Mouse (Mus musculus): ENCODE measurements at regions not wholly inside any gene's neighbourhood (a gene's known extent, or its start where the extent isn't known, plus 50 kb on each side); places are given as distances from the start of the nearest gene placed in this dataset.

GRCm38 (mm10) chr16:24341736-24342135, 51.6 kb upstream of the Lpp start:
- DNase-seq, result no peak

DNA sequence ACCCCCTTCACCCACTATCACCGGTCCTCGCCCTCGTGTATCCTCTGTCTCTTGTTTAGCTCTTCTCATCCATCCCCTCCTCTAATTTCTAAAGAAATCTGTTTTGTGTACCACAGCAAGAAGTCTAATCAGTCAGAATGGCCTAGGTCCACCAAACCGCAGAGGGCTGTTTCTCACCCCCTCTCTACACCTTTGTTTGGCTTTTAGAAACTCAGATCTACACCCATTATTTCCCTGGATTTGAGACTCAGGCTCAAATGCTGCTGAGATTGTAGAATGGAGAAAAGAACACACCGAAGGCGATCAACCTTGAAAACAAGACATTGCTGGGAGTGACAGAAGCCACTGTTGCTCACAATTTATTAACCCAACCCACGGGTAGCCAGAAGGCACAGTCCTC, 52.7 kb upstream of the Lpp start:
- no peak for DNase-seq

- DNase-seq, result no peak
Observed at GRCm38 (mm10) chr16:24339320-24340265, 53.7 kb upstream of the Lpp start.

DNA sequence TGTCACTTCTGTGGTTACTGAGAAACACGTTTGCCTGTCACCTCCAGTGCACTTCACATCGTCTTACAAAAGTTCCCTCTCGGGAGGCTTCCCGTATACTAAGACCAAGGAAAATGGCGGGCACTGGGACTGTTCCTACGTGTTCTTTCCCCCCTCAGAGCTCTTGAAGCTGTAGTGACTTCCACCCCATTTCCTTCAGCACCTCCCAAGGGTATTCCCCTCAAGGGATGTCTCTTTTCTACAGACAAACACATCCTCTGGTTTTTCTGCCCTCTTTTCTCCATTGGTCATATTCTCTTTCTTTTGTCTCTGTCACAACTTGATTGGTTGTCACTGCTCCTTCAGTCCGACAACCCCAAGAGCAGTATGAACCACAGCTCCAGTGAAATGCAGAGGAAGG, 54.9 kb upstream of the Lpp start:
- no peak for DNase-seq

- DNase-seq, result no peak
Observed at GRCm38 (mm10) chr16:24334389-24334788, 58.9 kb upstream of the Lpp start.

DNA sequence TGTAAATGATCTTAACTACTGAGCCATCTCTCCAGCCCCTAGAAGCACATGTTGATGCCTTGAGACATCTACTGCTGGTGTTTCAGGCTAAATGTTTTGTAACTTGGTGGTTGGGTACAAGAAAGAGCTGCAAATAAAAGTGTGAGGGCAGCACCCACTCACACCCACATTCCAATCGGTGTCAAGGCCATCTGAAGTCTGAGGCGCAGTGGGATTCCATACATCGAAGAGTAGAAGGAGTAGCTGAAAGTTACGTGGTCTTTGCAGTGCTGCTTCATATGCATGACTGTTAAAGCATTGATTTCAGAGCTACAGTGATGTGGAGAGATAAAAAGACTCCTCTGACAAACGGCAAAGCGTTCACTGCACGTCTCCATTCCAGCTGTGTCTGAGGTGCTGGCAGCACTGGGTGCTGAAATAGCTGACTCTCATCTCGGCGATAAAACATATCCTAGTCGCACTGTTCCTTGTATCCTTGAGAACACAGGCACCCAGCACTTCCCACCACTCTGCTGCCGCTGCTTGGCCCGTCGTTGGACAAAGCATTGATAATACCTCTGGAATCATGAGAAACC, 61.8 kb upstream of the Lpp start:
- no peak for DNase-seq

GRCm38 (mm10) chr16:24326571-24326970, 66.7 kb upstream of the Lpp start:
- no peak for DNase-seq

DNA sequence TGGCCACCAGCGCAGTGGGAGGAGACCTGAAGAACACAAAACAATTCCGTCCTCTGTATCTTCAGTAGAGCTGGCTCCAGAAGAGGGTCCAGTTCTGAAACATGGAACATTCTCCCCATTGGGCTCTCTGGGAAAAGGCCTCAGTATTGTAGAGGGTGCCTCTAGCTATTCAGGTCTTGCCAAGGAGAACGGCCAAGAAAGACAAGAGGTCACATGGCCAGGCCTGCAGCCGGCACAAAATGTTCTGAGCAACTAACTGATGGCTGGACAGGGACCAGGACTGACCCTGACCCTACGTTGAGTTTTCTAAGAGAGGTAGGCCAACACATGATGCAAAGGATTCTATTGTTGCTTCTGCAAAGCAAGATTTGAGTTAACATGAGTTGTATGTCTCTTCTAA, 67.3 kb upstream of the Lpp start:
- DNase-seq, result peak; percentile 44

- DNase-seq, result no peak
Observed at GRCm38 (mm10) chr16:24324917-24325316, 68.4 kb upstream of the Lpp start.

DNA sequence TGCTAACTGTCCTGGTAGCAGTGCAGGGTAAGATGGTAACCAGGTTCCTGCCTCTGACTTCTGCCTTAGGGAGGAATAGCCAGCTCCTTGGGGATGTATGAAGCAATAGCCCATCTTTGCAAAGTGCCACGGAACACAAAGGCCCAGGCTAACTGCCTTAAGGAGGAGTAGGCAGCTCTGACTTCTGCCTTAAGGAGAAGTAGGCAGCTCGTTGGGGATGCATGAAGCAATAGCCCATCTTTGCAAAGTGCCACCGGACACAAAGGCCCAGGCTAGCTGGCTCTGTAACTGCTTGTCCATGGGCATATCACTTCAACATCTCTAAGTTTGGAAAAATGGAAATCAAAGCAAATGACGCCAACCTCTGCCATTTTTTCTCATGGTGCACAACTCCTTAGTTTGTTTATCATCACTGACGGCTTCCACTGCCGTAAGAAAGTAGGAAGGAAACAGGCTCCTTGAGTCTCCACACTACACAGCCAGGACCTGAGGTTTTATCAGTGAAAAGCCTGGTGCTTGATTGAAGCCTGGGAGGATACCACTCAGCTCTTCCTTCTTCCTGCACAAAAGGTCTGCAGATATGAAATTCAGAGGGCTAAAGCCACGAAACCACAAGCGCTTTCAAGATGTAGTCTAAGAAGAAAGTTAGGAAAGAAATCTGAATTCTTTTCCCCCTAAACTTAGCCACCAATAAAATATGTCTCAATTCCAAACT, 74.4 kb upstream of the Lpp start:
- no peak for DNase-seq

DNA sequence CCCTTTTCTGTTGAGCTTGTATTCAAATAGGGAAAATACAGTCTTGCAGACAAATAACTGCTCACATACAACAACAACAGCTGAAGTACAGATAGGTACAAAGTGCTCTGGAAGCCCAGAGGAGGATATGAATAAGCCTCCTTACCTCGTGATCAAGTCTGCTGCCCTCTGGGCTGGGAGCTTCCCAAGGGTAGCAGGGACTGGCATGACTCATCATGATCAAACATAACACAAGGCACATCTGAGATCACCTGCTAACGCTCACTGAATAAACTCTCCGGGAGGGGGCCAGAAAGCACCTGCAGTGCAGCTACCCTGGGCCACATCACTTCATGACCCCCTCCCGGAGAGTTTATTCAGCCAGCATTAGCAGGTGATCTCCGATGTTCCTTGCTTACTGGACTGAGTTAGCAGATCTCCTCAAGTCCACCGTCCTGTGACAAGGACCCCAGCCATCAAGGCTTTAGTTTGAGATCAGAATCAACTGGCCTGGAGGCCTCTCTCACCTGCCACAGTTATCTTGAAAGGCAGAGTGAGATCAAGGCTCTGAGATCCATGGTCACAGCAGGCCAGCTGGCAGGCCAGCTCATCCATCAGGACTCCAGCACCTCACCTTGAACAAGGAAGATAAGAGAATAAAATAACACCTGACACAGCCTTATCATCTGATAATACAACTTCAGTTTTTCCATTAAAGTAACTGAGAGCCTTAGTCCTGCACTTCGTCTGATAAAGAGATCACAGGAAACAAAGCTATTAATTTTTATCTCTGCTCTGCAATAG, 79.6 kb upstream of the Lpp start:
- DNase-seq, result no peak

- DNase-seq, result no peak
Observed at GRCm38 (mm10) chr16:24305391-24305790, 87.9 kb upstream of the Lpp start.

DNA sequence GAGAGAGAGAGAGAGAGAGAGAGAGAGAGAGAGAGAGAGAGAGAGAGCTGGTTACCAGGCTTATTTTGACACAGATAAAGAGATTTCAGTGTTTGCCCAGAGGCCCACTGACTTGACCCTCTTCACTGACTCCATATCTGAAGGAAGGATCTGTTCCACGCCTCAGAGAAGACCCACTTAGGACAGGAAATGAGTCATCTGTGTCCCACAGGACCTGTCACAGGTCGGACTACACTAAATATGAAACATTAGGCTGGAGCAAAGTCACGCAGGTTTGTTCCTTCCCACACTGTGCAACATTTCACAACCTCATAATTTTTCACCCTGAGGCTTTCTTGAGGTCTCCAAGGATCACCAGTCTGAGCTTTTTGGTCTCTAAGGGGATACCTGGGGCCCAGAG, 96.5 kb upstream of the Lpp start:
- no peak for DNase-seq

DNA sequence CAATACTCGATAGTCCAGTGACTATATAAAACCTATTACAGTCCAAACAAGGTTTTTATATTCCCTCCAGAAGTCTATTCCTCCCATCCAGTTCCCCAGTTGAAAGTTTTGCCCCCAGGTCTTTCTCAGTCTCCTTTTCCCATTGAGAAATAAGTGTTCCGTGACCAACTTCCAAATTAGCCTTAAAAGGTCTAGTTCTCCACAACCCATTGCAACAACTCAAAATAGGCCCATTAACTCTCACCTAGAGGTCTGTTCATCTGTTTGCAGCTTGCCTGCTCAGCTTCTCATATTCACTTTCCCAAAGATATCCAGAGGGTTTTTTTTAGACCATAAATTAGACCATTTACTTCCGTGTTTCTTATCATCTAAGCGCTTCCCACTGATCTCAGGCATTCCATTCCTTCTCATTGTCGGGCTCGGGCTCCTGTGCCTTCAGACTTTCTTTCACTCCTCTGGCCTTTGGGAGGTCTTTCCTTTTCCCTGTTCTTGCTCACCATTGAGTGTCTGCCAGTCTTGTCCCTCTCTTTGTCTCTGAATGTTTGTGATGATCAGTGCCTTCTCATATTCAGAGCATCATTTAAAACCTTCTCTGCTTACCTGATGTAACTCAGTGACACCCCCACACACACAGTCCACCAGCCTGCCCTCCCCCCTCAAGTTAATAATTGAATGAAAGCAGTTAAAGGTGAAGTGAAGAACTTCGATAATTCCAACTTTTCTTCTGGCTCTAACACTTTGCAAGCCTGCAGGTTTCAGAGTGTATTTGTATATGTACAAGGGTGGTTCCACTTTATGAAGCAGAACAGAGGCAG, 97.5 kb upstream of the Lpp start:
- DNase-seq, result no peak

DNA sequence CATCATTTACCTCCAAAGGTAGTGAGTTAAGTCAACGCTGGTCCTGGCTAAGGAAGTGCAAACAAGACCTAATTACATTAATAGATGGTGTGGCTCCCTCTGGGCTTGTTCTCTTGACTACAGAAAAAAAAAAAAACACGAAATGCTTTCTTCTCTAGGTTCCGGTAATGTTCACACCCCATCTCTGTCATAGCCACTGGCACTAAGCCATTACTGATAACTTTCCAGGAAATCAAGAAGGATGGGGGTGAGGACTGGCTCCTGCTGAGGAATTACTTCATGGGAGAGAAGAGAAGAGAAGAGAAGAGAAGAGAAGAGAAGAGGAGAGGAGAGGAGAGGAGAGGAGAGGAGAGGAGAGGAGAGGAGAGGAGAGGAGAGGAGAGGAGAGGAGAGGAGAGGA, 109.1 kb upstream of the Lpp start:
- DNase-seq, result no peak

GRCm38 (mm10) chr16:24282194-24282683, 111.1 kb upstream of the Lpp start:
- DNase-seq, result peak; percentile 92

GRCm38 (mm10) chr16:24281561-24281960, 111.7 kb upstream of the Lpp start:
- DNase-seq, result no peak

- no peak for DNase-seq
Observed at GRCm38 (mm10) chr16:24277857-24278256, 115.5 kb upstream of the Lpp start.

DNA sequence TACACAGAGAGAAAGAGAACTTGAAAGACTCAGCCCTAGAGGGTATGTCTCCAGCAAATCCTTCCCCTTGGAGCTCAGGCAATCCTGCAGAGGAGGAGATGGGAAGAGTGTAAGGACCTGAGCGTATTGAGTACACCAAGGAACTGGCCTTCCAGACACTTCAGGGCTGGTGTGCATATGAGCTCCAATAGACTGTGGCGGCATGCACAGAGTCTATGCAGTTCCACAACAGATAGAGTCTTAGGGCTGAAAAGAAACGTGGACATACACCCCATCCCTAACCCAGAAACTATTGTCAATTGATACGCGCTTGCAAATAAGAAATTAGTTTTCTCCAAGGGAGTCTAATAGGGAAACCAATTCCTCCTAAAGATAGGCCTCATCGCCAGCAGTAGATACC, 130.6 kb upstream of the Lpp start:
- no peak for DNase-seq

GRCm38 (mm10) chr16:24259711-24260230, 133.5 kb upstream of the Lpp start:
- DNase-seq, result no peak

- DNase-seq, result no peak
Observed at GRCm38 (mm10) chr16:24258991-24259390, 134.3 kb upstream of the Lpp start.

DNA sequence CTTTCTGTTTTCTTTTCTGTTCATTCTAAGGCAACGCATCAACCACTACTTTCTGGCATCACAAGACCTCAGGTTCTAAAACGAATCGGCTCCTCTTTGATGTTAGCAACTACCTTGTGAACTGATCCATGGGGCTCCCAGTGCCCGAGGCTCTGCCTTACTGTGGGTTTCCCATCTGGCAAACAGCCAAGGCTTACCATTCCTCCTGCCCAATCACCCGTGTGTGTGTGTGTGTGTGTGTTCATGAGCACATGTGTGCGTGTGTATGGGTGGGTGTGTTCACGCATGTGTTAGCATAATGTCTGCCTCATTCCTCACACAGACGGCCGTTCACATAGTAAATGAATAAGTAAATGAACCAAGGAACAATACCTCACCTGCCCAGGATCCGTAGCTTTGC, 138.3 kb upstream of the Lpp start:
- no peak for DNase-seq

Data from right cerebral cortex, adult 18-20 months (tissue).